Mouse (Mus musculus): ENCODE measurements at regions not wholly inside any gene's neighbourhood (a gene's known extent, or its start where the extent isn't known, plus 50 kb on each side); places are given as distances from the start of the nearest gene placed in this dataset.

DNA sequence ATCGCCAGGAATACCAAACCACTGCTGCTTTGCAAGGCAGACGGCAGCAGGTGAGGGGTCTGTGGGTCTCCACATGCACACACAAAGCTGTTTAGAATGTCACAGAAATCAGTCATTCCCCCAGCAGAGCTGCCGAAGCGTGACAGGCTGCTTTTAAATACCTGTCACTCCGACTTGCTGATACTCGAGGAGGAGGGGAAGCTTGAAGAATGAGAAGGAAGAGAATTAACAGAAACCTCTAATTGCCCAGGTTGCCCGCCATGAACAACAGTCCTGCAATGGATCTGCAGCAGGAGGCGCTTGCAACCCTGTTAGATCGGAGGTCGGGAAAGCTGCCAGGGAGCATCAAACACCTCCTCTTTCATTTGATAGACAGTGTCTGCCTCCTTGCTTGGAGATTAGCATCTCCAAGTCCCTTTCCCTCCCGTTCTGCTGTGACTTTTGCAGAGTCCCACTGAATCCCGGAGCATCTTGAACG lies 150.5 kb downstream of the Abhd5 start:
- Histone ChIP-seq H3K4me1 (replicated peaks) (peaks cover 19% of the 10 kb centered on the region), H3K9me3 (no peaks in the 10 kb centered on the region), H3K4me3 (0 out of 2 replicates have a peak overlapping the region, but pooled peaks have one; percentile 3), H3K27me3 (ENCODE audit: insufficient read depth, poor library complexity, severe bottlenecking) (peaks cover 3% of the 10 kb centered on the region; the same call in 1 of the 2 replicates), H3K27ac (0 out of 2 replicates have a peak overlapping the region, but pooled peaks have one; percentile 35), H3K36me3 (no peaks in the 10 kb centered on the region)
- 34% methylated on average over 13 of the region's 13 CpGs for WGBS
- peak; percentile 23 for DNase-seq (ENCODE audit: low spot score)

DNA sequence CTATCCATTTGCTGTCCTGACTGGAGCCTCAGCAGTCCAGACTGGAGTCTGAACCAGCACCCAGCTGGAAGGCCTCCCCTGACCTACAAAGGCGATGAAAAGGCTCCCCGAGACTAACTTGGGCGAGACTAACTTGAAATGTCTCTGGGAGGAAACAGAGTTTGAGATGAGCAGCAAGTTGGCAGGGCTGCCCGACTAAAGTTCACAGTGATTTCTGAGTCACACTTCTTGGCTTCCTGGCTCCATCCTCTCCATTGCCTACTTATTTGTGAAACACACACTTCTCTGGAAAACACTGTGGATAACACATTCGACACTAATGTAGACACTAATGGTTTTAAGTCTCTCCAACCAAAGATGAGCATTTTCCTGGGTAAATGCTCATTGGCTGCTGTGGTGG lies 170.2 kb downstream of the Abhd5 start:
- H3K9me3 ChIP-seq = no peaks in the 10 kb centered on the region
- no peaks in the 10 kb centered on the region for H3K27me3 ChIP-seq (ENCODE audit: insufficient read depth, poor library complexity, severe bottlenecking)
- H3K4me3 ChIP-seq = no peak overlapping the region
- peaks cover 15% of the 10 kb centered on the region for H3K4me1 ChIP-seq (replicated peaks)
- no peak overlapping the region for H3K27ac ChIP-seq
- DNase-seq (ENCODE audit: low spot score) = no peak
- WGBS = 79% methylated on average over 5 of the region's 5 CpGs
- no peaks in the 10 kb centered on the region for H3K36me3 ChIP-seq

DNA sequence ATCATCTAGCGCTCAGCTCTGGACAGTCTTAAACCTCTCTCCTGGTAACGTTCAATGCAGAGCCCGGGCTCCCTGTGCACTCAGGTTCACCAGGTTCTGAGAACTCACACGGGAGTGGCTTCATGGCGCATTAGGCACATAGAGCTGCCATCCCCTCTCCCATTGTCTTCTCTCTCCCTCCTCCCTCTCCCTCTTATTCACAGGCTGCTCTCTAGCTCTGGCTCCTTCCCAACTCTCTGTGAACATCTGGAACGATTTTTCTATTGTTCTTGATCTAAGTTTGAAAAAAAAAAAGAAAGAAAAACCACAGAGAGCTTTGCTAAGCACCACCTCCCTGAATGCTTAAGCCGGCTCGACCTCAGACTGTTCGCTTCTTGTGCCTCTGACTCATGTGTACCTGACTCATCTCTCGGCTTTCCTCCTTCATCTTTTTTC lies 174.2 kb downstream of the Abhd5 start:
- Histone ChIP-seq H3K27ac (no peak overlapping the region), H3K4me3 (no peak overlapping the region), H3K36me3 (no peaks in the 10 kb centered on the region), H3K27me3 (ENCODE audit: insufficient read depth, poor library complexity, severe bottlenecking) (no peaks in the 10 kb centered on the region), H3K9me3 (no peaks in the 10 kb centered on the region), H3K4me1 (replicated peaks) (peaks cover 15% of the 10 kb centered on the region)
- DNase-seq (ENCODE audit: low spot score) = peak; percentile 18
- WGBS = 25% methylated on average over 10 of the region's 10 CpGs

DNA sequence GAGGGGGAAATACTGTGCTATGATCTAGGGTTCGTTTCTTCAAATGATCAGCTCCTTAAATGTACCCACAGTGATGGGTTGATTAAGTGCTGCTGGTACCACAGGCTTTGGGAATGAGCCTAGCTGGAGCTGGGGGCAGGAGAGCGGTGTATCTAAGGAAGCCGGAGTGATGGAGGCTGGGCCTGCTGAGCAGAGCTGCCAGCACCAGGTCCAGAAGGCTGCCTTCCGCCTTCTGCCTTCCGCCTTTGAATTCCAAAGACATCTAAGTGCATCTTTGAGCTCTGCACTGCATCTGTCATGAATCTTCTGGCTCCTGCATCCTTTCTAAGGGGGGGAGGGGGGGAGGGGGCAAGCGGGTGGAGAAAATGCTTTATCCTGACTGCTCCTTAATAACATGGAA lies 176.9 kb downstream of the Abhd5 start:
- Histone ChIP-seq H3K4me3 (no peak overlapping the region), H3K36me3 (no peaks in the 10 kb centered on the region), H3K27ac (no peak overlapping the region), H3K27me3 (ENCODE audit: insufficient read depth, poor library complexity, severe bottlenecking) (no peaks in the 10 kb centered on the region), H3K4me1 (replicated peaks) (peaks cover 15% of the 10 kb centered on the region), H3K9me3 (no peaks in the 10 kb centered on the region)
- 83% methylated on average over 6 of the region's 6 CpGs for WGBS
- DNase-seq (ENCODE audit: low spot score) = no peak

DNA sequence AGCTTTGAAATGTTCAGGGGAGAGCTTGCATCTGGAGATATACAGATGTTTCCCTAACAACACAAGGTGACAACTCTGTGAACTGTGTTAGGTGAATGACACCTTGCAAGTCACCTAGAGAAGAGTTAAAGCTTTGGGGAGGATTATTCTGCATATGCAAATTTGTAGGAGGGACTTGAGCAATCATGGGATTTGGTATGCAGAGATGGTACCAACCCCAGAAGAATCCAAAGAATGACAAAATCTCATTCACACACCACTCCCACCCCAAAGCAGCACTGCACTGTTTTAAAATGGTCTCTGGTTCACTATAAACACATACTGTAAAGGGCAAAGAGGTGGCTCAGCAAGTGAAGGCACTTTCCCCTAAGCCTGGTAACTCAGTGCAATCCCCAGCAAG lies 178.3 kb downstream of the Abhd5 start:
- Histone ChIP-seq H3K27ac (no peak overlapping the region), H3K36me3 (no peaks in the 10 kb centered on the region), H3K4me1 (replicated peaks) (peaks cover 18% of the 10 kb centered on the region), H3K27me3 (ENCODE audit: insufficient read depth, poor library complexity, severe bottlenecking) (no peaks in the 10 kb centered on the region), H3K4me3 (no peak overlapping the region), H3K9me3 (no peaks in the 10 kb centered on the region)
- DNase-seq (ENCODE audit: low spot score) = no peak

DNA sequence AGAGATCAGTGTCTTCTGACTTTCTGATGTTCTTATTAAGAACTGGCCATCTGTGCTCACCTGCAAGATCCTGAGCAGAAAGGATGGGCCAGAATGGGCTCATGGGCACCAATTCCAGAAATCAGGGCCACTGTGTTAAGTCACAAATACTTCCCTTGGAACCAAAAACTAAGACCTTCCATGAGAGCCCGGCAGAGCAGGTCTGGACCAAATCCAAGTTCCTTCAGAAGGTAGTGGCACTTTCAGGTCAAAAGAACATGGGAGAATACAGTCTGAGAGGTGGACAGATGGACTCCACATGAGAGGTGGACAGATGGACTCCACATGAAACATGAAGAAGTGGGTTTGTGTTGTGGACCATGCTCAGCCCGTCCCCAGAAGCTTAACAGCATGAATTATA lies 180.4 kb downstream of the Abhd5 start:
- no peak overlapping the region for H3K4me3 ChIP-seq
- no peaks in the 10 kb centered on the region for H3K27me3 ChIP-seq (ENCODE audit: insufficient read depth, poor library complexity, severe bottlenecking)
- no peak for DNase-seq (ENCODE audit: low spot score)
- 0 out of 2 replicates have a peak, but pooled peaks cover 3% of the 10 kb centered on the region for H3K4me1 ChIP-seq (replicated peaks)
- no peak overlapping the region for H3K27ac ChIP-seq
- no peaks in the 10 kb centered on the region for H3K36me3 ChIP-seq
- WGBS = 85% methylated on average over 2 of the region's 2 CpGs
- H3K9me3 ChIP-seq = no peaks in the 10 kb centered on the region

DNA sequence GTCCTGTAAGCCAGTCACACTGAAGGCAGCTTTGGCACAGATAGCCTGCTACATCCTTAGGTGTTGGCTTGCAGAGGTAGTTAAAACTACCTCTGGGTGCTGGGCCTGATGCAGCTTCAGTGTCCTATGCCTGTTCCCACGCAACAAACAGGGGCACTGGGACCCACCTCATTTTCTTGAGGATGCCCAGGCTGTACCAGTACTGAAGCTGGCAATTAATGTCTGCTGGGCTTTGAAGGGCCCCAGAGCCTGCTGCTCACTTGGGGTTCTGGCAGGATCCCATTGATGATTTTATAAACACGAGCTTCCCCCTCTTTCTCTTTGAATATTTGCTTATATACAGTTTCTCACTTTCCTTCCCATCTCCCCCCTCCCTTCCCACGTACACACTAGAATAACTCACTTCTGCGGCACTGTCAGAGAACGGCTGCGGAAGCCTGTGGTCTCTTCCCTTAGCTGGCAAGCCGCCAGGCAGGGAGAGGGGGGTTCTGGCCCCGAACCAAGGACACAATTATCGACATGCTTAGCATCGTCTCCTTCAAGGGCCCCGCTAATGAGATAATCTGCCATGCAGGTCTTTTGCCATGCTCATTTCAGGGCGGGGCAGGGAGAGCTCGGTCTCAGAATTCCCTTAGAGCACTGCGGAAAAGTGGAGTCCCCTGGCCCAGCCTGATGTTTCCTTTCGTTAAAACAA lies 182.9 kb downstream of the Abhd5 start:
- H3K27ac ChIP-seq = no peak overlapping the region
- H3K9me3 ChIP-seq = no peaks in the 10 kb centered on the region
- WGBS = 71% methylated on average over 15 of the region's 15 CpGs
- H3K27me3 ChIP-seq (ENCODE audit: insufficient read depth, poor library complexity, severe bottlenecking) = no peaks in the 10 kb centered on the region
- H3K4me1 ChIP-seq (replicated peaks) = 0 out of 2 replicates have a peak, but pooled peaks cover 3% of the 10 kb centered on the region
- no peak for DNase-seq (ENCODE audit: low spot score)
- H3K4me3 ChIP-seq = no peak overlapping the region
- H3K36me3 ChIP-seq = no peaks in the 10 kb centered on the region

DNA sequence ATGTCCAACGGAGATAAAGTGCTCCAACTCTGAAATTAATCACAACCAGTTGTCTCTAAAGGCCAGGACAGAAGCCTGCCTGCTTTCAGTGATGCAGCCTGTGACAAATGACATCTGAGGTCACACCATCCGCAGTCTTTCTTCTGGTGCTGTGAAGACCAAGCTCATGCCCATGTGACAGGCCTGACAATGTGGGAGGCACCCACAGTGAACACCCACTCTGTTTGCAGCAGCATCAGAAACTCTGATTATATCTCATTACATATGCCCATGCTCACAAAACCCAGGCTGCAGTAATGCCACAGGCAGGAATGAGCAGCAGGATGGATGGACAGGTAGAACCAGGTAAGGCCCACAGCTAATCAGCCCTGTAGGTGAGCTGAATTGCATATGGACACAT lies 183.6 kb downstream of the Abhd5 start:
- Histone ChIP-seq H3K4me1 (replicated peaks) (0 out of 2 replicates have a peak, but pooled peaks cover 3% of the 10 kb centered on the region), H3K36me3 (no peaks in the 10 kb centered on the region), H3K4me3 (no peak overlapping the region), H3K9me3 (no peaks in the 10 kb centered on the region), H3K27me3 (ENCODE audit: insufficient read depth, poor library complexity, severe bottlenecking) (no peaks in the 10 kb centered on the region), H3K27ac (no peak overlapping the region)
- DNase-seq (ENCODE audit: low spot score) = no peak
- WGBS = 73% methylated on average over 2 of the region's 2 CpGs

DNA sequence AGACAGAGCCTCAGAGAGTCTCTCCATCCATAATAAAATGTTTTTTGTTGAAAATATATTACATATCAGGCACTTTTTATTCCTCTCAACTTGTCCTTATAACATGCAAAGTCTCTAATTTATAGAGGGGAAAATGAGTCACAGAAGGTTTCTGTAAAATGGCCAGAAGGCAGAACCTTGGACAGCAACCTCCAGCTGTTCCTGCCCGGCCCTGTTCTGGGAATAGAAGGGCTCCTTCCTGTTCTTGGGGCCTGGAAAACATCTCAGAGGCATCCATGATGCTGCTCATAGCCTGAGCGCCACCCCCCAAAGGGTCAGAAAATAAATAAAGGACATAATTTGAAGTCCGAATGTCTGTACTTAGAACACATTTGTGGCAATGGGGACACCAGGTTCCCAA lies 188.7 kb downstream of the Abhd5 start:
- no peak for DNase-seq (ENCODE audit: low spot score)
- WGBS = 47% methylated on average over 3 of the region's 3 CpGs
- H3K9me3 ChIP-seq = no peaks in the 10 kb centered on the region
- H3K4me3 ChIP-seq = no peak overlapping the region
- no peaks in the 10 kb centered on the region for H3K27me3 ChIP-seq (ENCODE audit: insufficient read depth, poor library complexity, severe bottlenecking)
- H3K27ac ChIP-seq = no peak overlapping the region
- H3K36me3 ChIP-seq = no peaks in the 10 kb centered on the region
- H3K4me1 ChIP-seq (replicated peaks) = no peaks in the 10 kb centered on the region

DNA sequence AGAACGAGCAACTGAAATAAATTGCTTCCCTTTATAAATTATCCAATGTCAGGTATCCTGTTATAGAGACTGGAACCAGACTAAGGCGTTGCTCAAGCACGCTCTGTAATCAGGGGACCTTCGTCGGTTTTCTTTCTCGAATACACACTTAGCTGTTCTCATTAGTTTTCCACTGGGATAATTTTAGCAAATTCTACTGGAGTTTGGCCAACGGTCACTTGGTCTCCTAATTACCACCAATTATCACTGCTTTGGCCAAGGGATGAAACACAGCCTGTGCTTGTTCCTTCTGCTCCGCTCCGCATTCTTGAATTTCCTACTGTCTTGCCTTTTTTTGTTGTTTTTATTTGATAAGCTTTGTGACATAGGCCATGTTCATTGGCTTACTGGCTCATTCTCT lies 191.1 kb upstream of the Topaz1 start:
- Histone ChIP-seq H3K27ac (no peak overlapping the region), H3K9me3 (no peaks in the 10 kb centered on the region), H3K4me1 (replicated peaks) (peaks cover 6% of the 10 kb centered on the region), H3K36me3 (no peaks in the 10 kb centered on the region), H3K4me3 (no peak overlapping the region), H3K27me3 (ENCODE audit: insufficient read depth, poor library complexity, severe bottlenecking) (peaks cover 17% of the 10 kb centered on the region; the same call in 1 of the 2 replicates)
- DNase-seq (ENCODE audit: low spot score) = no peak
- 93% methylated on average over 9 of the region's 9 CpGs for WGBS

DNA sequence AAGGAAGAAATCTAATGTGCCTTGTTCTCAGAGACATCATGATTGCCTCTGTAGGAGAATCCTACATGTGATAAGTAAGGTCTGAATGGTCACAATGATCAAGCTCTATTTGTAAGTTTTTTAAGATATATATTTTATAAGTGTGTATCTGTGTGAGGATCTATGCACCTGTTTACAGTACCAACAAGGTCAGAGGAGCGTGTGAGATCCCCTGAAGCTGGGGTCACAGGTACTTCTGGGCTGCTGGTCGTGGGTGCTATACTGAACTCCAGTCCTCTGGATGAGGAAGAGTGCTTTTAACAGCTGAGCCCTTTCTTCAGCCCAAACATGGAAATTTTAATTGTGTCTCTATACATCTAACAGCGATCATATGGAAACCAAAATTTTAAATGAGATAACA lies 181.1 kb upstream of the Topaz1 start:
- Histone ChIP-seq H3K4me3 (no peak overlapping the region), H3K9me3 (no peaks in the 10 kb centered on the region), H3K27ac (no peak overlapping the region), H3K27me3 (ENCODE audit: insufficient read depth, poor library complexity, severe bottlenecking) (peaks cover 85% of the 10 kb centered on the region), H3K36me3 (no peaks in the 10 kb centered on the region), H3K4me1 (replicated peaks) (peaks cover 24% of the 10 kb centered on the region)
- no peak for DNase-seq (ENCODE audit: low spot score)
- 77% methylated on average over 3 of the region's 3 CpGs for WGBS

DNA sequence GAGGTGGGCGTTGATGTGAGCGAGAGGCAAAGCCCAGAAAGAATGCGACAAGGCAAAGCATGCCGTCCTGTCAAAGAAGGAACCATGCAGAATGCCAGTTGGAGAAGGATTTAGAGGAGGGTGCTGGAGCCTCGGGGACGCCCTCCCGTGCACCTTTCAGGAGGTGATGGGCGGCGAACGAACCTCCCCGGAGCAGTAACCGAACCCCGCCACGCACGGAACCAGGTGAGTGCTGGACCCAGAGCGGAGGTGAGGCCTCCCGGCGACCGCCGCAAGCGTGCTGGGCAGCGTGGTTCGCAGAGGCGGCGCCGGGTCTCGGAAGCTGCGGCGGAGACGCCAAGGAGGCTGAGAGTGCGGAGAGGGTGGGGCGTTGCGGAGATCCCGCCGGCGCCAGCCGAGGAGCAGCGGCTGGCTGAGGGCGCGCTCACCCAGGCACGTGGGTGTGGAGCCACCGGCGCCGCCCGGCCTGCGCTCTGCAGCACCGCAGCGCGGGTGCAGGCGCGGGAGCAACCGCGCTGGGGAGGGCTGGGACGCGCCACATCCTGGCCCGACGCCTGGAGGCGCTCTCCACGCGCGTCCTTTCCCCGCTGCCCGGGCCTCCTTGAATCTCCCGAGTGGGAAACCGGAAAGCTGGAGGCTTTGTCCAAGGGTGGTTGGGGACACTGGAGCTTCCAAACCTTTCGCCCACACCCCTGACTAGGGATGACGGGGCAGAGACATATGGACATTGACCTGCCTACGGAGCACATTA lies 178.3 kb upstream of the Topaz1 start:
- no peaks in the 10 kb centered on the region for H3K9me3 ChIP-seq

More for the DNA sequence above, 178.3 kb upstream of the Topaz1 start:
- Histone ChIP-seq H3K4me1 (replicated peaks) (peaks cover 46% of the 10 kb centered on the region), H3K36me3 (no peaks in the 10 kb centered on the region), H3K27ac (peak overlapping the region; percentile 67; the same call in 1 of the 2 replicates), H3K4me3 (peak overlapping the region; percentile 58), H3K27me3 (ENCODE audit: insufficient read depth, poor library complexity, severe bottlenecking) (peaks cover 98% of the 10 kb centered on the region)
- WGBS = under 1% methylated on average over 68 of the region's 68 CpGs
- no peak for DNase-seq (ENCODE audit: low spot score)

Measured in hindbrain, embryonic 10.5 days (tissue).